Mouse (Mus musculus): Measurements from ENCODE around the gene Tiparp.

Tiparp gene

GRCm38 (mm10) chr3:65527691-65528601, at the start of gene Tiparp:
TSS of gene Tiparp (plus strand) at chr3:65528410.
- peak; percentile 94 for DNase-seq

GRCm38 (mm10) chr3:65480676-65481075, 47.5 kb upstream of the Tiparp start:
- DNase-seq, result no peak

- DNase-seq, result no peak
Measured at GRCm38 (mm10) chr3:65482266-65482665, 45.9 kb upstream of the Tiparp start.

- DNase-seq, result no peak
Measured at GRCm38 (mm10) chr3:65482698-65483407, 45.4 kb upstream of the Tiparp start.

- no peak for DNase-seq
Measured at GRCm38 (mm10) chr3:65484161-65484733, 44.0 kb upstream of the Tiparp start.

GRCm38 (mm10) chr3:65487419-65488088, 40.7 kb upstream of the Tiparp start:
- DNase-seq, result no peak

- DNase-seq, result no peak
Measured at GRCm38 (mm10) chr3:65488556-65489244, 39.5 kb upstream of the Tiparp start.

GRCm38 (mm10) chr3:65489601-65490000, 38.6 kb upstream of the Tiparp start:
- DNase-seq, result no peak

- no peak for DNase-seq
Measured at GRCm38 (mm10) chr3:65494291-65494763, 33.9 kb upstream of the Tiparp start.

- DNase-seq, result no peak
Measured at GRCm38 (mm10) chr3:65507766-65508165, 20.4 kb upstream of the Tiparp start.

- DNase-seq, result no peak
Measured at GRCm38 (mm10) chr3:65510588-65510987, 17.6 kb upstream of the Tiparp start.

- no peak for DNase-seq
Measured at GRCm38 (mm10) chr3:65515751-65516150, 12.5 kb upstream of the Tiparp start.

- DNase-seq, result no peak
Measured at GRCm38 (mm10) chr3:65516526-65516925, 11.7 kb upstream of the Tiparp start.

GRCm38 (mm10) chr3:65517141-65517540, 11.1 kb upstream of the Tiparp start:
- DNase-seq, result peak; percentile 44

- no peak for DNase-seq
Measured at GRCm38 (mm10) chr3:65517747-65518527, 10.3 kb upstream of the Tiparp start.

GRCm38 (mm10) chr3:65521391-65521790, 6.8 kb upstream of the Tiparp start:
- DNase-seq, result no peak

GRCm38 (mm10) chr3:65523397-65523796, 4.8 kb upstream of the Tiparp start:
- DNase-seq, result no peak

GRCm38 (mm10) chr3:65525731-65526130, 2.5 kb upstream of the Tiparp start:
- no peak for DNase-seq

- no peak for DNase-seq
Measured at GRCm38 (mm10) chr3:65527196-65527595, 1.0 kb upstream of the Tiparp start.

- peak; percentile 82 for DNase-seq
Measured at GRCm38 (mm10) chr3:65528614-65529470, 632 bp downstream of the Tiparp start.

Measured in thymus, postnatal 4 days (tissue).